Mouse (Mus musculus) cerebellum, adult 2 months (tissue): ENCODE results near the gene Hist1h2bf.

ENCODE experiments used
- CTCF ChIP-seq: fragments of 200-500 bp; IDR thresholded peaks from 2 replicates; pipeline ENCODE4 v1.5.1; 2011; ENCODE audit warnings: low read depth, mild to moderate bottlenecking, control low read depth, low read length, moderate library complexity, borderline replicate concordance; ENCODE audit not compliant: insufficient read depth
- POLR2A ChIP-seq: fragments of 200-500 bp; IDR thresholded peaks from 2 replicates; pipeline ENCODE4 v1.6.1; 2011; ENCODE audit warnings: low read length, control low read depth, borderline replicate concordance; ENCODE audit not compliant: insufficient read depth

DNA sequence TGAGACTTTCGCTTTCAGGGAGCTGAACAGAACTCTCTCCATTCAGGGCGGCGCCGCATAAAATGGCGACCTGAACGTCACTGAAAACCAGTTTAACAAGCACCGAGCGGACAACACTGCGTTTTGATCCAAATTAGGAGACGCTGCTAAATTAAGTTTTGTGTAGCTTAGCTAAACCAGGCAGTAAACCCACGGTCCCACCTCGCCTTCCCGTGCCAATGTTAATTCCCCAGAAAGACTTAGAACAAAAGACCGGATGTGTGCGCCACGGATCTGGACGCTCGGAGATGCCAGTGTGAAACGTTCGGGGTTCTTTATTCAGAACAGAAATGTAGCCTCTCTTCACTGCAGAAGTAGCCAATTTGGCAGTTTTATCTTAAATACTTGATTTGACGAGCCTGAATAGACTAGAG lies 11.0 kb upstream of the Hist1h2bf start:
- TF ChIP-seq CTCF (no peak), POLR2A (no peak)
